Mouse (Mus musculus) thymus, postnatal 4 days (tissue): ENCODE measurements around the gene Ceacam14.

Experiments
- DNase-seq: peaks from one replicate; pipeline ENCODE4 v3.0.0; 2021

The Ceacam14 gene

DNA sequence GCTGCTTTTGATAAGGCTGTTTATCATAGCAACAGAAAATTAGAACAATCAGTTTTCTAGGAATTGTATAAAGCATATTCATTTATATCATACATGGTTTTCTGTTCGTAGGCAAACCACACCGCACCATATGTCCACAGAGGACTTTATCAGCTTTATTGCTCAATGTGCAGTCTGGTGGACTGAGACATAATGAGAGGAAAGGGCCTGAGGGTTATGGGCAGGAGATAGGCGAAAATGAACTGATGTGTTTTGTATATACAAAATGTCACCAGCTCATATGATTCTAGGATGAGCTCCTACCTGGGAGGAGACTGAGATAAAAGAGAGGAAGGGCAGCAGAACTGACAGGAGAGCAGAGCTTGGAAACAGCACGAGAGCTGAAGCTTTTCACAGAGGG lies at the start of gene Ceacam14:
Ceacam14 (plus strand) TSS at position 301 of the 400 bp plus-strand sequence.
- DNase-seq = no peak
